Mouse (Mus musculus) thymus, postnatal 25 days (tissue): ENCODE data around the gene Ampd2.

ENCODE experiments used
- DNase-seq: peaks from one replicate; pipeline ENCODE4 v3.0.0; 2022

Gene Ampd2

DNA sequence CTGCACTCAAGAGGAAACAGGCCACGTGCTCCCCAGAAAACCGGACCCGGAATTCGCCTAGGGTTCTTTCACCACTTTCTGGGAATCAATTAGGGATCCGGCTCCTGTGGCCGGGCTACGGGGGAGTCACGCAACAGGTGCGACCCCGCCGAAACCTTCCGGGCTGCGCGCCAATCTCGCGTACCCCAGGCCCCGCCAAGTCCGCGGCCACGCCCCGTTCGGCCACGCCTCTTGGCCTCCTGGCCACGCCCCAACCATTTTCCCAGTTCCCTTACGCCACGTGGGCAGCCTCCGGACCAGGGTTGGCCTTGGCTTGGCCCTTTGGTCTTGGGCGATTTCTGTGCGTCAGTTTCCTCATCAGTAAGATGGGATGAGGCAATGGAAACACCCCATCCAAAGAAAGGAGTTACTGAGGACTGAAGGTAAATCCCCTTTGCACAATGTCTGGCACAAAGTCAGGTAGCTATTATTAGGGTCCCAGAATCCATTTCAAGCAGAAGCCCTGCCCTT is at the start of gene Ampd2:
Gene Ampd2, minus strand, starts transcription at position 182 of the 510 bp plus-strand sequence.
- DNase-seq, result peak; percentile 78

DNA sequence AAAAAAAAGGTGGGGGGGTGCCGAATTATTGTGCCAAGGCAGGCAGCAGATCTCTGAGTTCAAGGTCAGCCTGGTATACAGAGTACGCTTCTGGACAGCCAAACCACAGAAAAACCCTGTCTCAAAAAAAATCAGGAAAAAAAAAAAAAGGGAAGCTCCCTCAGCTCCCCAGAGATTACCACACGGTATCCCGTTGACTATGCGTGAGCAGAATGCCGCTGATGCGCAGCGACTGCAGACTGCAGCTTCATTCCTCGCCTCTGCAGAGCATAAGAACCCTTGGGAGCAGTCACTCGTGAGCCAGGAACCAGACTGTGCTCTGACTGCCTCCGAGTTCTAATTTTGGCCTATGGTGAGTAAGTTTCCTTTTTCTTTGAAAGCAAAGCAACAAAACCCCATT is 48.2 kb upstream of the Ampd2 start:
- DNase-seq, result no peak

DNA sequence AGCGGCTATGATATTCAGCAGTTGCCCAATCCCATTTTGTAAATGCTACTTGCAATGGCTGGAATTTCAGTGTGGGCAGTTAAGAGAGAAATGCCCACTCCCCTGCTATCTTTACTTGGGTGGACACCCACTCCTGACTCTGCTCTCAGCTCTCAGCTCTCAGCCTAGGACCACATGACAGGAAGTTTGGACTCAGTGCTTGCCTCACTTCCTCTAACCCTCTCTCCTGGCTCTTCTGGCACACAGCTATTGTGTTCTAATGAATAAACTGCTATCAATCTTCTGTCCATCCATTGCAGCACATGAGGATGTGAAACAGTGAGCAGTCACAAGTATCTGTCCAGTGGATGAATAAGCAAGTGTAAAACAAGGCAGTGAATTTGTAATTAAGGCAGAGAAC is 46.0 kb upstream of the Ampd2 start:
- DNase-seq, result no peak

DNA sequence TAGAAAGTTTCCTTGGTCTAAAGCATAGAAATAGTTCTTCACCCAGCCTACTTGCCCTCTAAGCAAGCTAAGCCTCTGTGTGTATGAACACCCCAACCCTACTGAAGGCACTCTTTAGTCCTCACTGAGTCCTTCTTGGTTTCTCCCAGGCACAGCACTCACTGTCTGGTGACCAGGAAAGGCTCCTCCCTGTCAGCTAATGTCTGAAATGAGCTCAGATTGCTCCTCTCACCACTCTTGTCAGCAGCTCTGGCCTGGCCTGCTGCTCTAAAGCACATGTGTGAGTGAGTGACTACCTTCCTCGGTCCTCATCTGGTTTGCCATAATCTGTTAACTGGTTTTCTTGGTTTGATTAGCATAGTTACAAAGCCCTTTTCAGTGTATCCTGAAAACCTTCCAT is 45.4 kb upstream of the Ampd2 start:
- DNase-seq, result no peak

GRCm38 (mm10) chr3:108131216-108131615 is 44.8 kb upstream of the Ampd2 start:
- DNase-seq, result no peak

DNA sequence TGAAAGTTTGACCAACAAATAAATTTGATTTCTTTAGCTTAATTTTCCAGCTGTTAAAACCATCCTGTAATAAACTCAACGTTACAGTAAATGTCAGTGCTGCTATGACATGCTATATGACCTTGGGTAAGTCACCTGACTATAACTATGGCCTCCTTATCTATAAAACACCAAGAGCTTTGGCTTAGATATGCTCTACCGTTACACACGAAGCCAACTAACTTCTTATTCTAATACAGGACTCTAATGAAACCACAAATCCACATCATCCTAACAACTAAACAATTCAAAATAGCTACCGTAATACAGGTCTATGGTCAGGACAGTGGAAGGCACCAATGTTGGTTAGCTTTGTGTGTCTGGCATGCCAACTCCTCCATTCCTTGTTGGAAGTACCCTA is 43.4 kb upstream of the Ampd2 start:
- DNase-seq, result no peak

DNA sequence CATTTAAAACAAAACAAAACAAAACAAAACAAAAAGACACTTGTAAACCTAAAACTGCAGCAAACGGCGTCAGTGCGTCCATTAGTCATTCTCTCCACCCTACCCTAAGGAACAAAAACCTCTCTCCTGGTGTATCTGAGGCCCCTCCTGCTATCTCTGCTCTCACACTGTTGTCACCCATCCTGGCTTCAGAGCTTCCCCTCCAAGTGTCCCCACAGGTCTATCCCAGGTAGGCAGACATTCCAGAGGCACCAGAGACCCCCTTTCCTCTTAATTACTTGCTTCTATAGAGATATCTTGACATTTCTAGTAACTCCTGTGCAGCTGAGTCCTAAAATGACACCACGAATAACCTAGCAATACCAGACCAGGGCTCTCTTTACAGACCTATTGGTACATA is 42.9 kb upstream of the Ampd2 start:
- no peak for DNase-seq

DNA sequence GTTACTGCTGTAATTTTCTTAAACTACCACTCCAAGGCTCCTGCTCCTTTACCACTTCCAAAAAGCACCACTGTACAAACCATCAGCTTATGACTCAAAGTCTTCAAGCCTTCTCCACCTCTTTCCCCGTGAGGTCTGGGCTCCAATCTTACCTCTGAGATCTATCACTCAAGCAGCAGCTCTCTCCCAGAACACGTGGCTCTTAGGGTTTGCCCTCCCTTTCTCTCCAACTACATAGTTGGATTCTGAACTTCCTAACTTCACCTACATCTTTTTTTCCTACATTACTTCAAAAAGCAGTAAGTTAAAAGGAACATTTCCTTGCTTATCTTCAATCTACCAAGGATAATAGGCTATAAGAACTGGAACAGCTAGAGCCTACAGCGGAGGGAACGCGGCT is 42.1 kb upstream of the Ampd2 start:
- no peak for DNase-seq

- DNase-seq, result no peak
Observed at GRCm38 (mm10) chr3:108126327-108126726, 39.9 kb upstream of the Ampd2 start.

GRCm38 (mm10) chr3:108124131-108124530 is 37.7 kb upstream of the Ampd2 start:
- DNase-seq, result no peak

DNA sequence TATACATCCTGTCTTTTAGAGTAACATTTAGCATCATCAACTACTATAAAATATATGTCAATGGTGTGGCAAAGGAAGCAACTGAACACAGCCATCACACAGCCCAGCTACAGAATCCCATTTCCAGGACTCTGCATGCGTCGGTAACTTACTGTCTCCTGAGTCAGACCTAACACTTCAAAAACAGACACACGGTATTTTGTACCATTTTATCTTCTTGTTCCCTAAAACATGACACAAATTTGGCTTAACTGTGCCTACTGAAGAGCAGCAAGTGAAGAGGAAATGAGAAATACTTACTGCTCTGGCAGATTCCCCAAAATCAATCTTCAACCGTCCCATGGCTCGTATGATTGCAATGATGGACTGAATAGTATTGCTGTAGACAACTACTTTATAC is 36.8 kb upstream of the Ampd2 start:
- DNase-seq, result no peak

GRCm38 (mm10) chr3:108121101-108121500 is 34.6 kb upstream of the Ampd2 start:
- no peak for DNase-seq

DNA sequence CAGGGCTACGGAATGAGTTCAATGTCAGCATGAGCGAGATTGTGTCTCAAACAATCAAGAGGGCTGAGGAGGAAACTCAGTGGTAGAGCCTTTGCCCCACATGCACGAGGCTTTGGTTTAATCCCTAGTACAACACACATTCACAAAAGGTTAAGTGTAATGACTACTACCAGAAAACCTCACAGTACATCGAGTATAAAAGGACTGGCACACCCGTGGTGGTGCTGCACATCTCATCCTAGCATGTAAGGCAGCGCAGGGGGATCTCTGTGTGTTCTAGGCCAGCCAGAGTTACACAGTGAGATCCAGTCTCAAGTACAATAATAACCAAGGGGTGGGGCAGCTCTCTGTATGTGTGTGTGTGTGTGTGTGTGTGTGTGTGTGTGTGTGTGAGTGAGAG is 31.0 kb upstream of the Ampd2 start:
- DNase-seq, result no peak

- DNase-seq, result no peak
Observed at GRCm38 (mm10) chr3:108113591-108114289, 27.3 kb upstream of the Ampd2 start.

- no peak for DNase-seq
Observed at GRCm38 (mm10) chr3:108112666-108113065, 26.2 kb upstream of the Ampd2 start.

DNA sequence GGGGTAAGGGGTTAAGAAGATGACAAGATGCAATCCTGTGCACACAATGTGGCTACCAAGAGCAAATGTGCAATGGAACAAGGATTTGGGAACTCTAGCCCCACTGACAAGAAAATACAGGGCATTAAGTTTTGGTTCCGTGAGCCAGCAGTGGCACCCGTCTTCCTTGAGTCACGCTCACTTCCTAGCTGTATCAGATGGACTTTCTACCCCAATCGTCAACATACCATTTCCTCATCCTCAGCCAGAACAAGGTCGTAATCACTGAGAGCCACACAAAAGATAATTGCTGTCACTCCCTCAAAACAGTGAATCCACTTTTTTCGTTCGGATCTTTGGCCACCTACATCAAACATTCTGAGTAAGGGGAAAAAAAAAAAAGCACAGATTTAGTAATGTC is 25.8 kb upstream of the Ampd2 start:
- DNase-seq, result no peak

GRCm38 (mm10) chr3:108111320-108111719 is 24.9 kb upstream of the Ampd2 start:
- DNase-seq, result no peak

DNA sequence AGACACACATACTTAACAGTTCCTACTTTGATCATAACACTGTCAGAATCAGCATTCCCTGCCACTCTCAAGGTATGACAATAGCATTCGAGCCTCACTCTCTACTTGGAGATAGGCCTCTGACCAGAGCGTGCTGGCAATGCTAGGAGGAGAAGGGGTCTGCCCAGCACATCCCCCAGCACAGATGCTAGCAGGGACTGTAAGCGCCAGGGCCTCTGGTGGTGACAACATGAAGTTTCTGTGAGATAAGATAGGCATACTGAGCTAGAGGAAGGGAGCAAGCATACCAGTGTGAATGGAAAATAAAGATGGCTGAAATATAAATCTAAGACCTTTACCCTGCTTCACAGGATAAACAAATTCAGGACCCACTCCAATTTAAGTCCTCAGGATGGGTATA is 18.8 kb upstream of the Ampd2 start:
- DNase-seq, result no peak

DNA sequence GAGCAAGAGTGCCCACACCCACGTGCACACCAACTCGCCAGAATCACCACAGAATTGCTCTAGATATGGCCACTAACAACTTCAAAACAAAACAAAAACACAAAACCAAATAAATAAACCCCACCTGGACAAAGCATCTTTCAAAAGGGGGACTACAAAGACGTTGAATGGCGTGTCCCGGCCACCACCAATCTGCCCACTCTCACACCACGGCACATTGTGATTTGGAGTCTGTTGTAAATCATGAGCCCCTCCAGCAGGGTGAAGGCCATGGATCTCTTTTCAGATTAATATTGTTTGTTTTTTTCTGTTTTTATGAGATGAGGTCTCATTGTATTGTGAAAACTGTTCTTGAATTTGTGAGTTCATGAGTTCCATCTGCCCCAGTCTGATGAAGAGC is 15.6 kb upstream of the Ampd2 start:
- DNase-seq, result no peak

GRCm38 (mm10) chr3:108101594-108101993 is 15.1 kb upstream of the Ampd2 start:
- DNase-seq, result no peak

GRCm38 (mm10) chr3:108098316-108098715 is 11.9 kb upstream of the Ampd2 start:
- no peak for DNase-seq

DNA sequence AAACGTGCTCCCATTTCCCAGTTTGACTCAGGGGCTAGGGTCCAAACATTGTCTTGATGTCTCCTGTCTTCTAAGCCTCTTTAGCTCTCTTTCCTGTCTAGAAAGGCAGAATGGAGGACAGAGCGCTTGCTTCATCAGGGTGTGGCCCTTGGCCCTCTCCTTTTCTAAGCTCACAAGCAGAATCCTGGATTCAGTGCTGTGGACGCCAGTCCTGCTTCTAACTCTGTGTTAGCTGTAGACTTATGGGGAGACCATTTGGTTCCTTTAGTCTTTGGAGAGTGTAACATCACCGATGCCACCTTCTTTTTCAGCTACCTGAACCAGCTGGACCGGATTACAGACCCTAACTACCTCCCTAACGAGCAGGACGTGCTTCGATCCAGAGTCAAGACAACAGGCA is 11.2 kb upstream of the Ampd2 start:
- DNase-seq, result no peak

GRCm38 (mm10) chr3:108096726-108097125 is 10.3 kb upstream of the Ampd2 start:
- no peak for DNase-seq

DNA sequence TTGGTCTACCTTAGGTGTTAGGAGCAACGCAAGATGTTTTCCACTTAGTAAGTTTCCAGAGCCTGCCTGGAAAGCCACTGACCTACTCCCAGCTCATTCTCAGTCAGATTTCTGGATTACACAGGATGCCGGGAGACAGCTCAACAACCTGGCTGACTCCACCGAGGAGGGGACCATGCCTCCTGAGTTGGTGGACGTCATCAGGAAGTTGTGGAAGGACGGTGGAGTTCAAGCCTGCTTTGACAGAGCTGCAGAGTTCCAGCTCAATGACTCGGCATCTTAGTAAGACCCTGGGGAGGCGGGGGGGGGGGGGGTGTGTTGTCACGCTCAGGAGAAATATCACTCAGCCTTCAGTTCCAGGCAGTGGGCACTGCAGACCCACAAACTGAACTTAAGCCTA is 9.8 kb upstream of the Ampd2 start:
- no peak for DNase-seq
